Mouse (Mus musculus): ENCODE measurements at regions not wholly inside any gene's neighbourhood (a gene's known extent, or its start where the extent isn't known, plus 50 kb on each side); places are given as distances from the start of the nearest gene placed in this dataset.

DNA sequence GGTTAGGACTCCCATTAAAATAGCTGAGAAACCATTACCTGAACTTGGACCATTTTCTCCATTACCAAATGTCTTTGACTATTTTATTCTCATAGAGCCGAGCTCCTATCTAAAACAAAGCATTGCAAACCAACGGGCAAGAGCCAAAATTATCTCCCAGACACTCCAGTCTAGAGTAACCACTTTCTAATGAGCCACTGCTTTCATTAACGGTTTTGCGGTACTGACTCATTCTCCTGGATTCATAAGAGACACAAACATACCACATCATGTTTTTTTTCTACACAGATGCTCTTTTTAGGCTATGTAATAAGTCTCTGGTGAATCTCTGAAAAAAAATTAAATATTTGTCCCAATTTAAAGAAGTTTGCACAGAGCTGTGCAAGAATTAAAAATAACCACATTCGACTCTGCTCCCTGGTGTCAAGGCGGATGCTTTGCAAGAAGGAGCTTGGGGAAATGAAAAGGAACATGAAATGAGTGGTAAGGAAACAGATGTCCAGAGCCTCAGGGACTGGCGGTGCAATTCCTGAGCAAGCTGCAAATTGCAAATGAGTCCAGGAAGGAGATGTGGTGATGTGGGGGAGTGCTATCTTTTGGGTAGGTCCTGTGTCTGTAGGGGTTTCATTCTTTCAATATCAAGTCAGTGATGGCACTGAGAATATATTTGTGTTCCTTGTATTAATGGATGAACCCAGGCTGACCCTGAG lies 143.8 kb upstream of the Phactr1 start:
- no peak for TF ChIP-seq CTCF (IDR thresholded peaks at IDR 0.05; ENCODE audit: low read depth, low read length)
- no peak for TF ChIP-seq POLR2A (IDR thresholded peaks at IDR 0.05; ENCODE audit: extremely low read depth, insufficient read depth, low read length)
